ENCODE assay signal across 19 mouse cellular contexts in genomic region chr4:114317076-114317475, GRCm38 (mm10).
"Had no signal": no experiment of that assay in that cellular context is flagged by ENCODE, and none has a peak within 500 bp of the region (broad histone marks: within the 10 kb centered on the region; RNA-seq: fewer than 3 reads in every experiment).

No protein-coding gene starts in this region.

- H3K4me1 ChIP-seq: midbrain, embryonic 10.5 days; midbrain, embryonic 12.5 days; neural tube, embryonic 15.5 days had no signal

- H3K4me2 ChIP-seq: lung, embryonic 14.5 days; midbrain, embryonic 12.5 days; neural tube, embryonic 13.5 days; neural tube, embryonic 15.5 days had no signal

- H3K9me3 ChIP-seq: midbrain, embryonic 10.5 days; midbrain, embryonic 12.5 days; neural tube, embryonic 13.5 days; neural tube, embryonic 15.5 days had no signal

- H3K36me3 ChIP-seq: midbrain, embryonic 10.5 days; midbrain, embryonic 12.5 days; neural tube, embryonic 13.5 days; neural tube, embryonic 15.5 days had no signal

- ATAC-seq: midbrain, embryonic 16.5 days had no signal

- H3K4me3 ChIP-seq: midbrain, embryonic 10.5 days; midbrain, embryonic 12.5 days; myocyte; neural tube, embryonic 13.5 days; neural tube, embryonic 15.5 days had no signal

- H3K9ac ChIP-seq: lung, embryonic 14.5 days; midbrain, embryonic 12.5 days; neural tube, embryonic 13.5 days; neural tube, embryonic 15.5 days had no signal

- DNase-seq: lung, adult 18-20 months; lung, embryonic 14.5 days; lung, postnatal 10 days; lung, postnatal 4 days; midbrain, embryonic 14.5 days; retina, postnatal 1 day; right cerebral cortex, adult 18-20 months; right cerebral cortex, postnatal 25 days; right cerebral cortex, postnatal 4 days; spleen, adult 18-20 months; thymus, adult 18-20 months; thymus, postnatal 14 days; thymus, postnatal 36 days had no signal

- H3K27me3 ChIP-seq: midbrain, embryonic 12.5 days; neural tube, embryonic 13.5 days; neural tube, embryonic 15.5 days had no signal

- H3K27ac ChIP-seq: midbrain, embryonic 10.5 days; midbrain, embryonic 12.5 days; neural tube, embryonic 13.5 days; neural tube, embryonic 15.5 days had no signal
